Mouse (Mus musculus) kidney, adult 9 months (tissue): ENCODE results near the gene Pithd1.
A peak's percentile ranks its signal among the peaks of the same experiment; 100 is the strongest.
"Not testable (repeated sequence)": the region's sequence is repeated elsewhere in the genome, so short reads cannot be mapped to it uniquely, and the experiment has no call there.

Experiments used
- DNase-seq: peaks from one replicate; pipeline ENCODE4 v3.0.0; 2022

The Pithd1 gene

DNA sequence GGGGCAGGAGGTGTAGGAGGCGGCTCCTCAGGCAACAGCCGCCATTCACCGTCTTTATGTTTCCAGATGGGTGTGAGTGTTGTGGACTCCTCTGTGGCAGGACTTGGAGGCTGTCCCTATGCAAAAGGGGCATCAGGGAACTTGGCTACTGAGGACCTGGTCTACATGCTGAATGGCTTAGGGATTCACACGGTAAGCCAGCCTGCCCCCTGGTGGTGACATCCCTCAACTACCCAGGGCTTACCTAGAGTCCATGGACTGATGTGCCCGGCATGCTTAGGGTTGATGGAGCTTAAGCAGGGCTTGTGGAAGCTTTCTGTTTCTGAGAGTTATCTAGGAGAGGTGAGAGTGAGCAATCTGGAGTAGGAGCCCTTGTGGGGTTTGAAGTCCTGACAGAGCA, 26.3 kb downstream of the Pithd1 start:
- peak; percentile 89 for DNase-seq

DNA sequence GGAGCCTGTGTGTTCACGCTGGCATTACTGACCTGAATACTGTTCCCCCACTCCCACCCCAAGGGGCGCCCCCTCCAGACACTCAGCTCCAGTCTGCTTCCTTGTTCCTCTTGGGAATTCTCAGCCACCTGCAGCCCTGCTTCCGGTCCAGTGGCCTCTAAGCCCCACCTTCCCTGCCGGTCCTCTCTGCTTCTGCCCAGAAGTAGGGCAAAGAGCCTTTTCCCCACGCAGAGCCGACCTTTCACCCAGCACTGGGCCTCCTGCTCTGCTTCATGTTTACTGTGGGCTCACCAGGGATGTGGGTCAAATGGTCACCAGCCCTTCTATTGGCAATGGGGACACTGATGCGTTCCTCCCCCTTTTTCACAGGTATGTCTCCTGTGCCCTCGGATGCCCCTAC, 28.7 kb downstream of the Pithd1 start:
- peak; percentile 91 for DNase-seq

DNA sequence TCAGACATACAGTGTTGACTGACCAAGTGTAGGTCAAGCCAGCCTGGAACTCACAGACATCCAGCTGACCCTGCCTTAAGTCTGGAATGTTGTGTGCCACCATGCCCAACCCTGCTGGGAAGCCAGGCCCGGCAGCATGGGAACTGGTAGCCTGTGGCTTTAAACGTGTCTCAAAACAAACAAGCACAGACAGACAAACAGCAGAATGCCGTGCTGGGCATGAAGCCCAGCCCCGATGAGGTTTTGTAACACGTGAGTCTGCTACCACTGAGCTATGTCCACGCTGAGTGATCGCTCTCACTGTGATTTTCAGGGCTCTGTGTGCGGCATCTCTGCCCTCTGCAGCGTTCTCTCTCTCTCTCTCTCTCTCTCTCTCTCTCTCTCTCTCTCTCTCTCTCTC, 31.2 kb downstream of the Pithd1 start:
- DNase-seq, result no peak

DNA sequence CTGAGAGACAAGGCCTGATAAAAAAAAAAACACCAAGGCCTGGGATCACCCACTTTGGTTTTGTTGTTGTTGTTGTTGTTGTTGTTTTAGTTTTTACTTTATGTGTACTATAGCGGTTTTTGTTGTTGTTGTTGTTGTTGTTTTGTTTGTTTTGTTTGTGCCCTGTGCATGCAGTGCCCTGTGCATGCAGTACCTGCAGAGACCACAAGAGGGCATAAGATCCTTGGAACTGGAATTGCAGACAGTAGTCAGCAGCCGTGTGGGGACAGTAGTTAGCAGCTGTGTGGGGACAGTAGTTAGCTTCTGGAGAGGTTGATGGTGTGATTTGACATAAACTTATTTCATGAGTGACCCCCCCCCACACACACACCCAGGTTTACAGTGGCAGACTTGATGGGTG, 32.8 kb downstream of the Pithd1 start:
- peak; percentile 82 for DNase-seq

DNA sequence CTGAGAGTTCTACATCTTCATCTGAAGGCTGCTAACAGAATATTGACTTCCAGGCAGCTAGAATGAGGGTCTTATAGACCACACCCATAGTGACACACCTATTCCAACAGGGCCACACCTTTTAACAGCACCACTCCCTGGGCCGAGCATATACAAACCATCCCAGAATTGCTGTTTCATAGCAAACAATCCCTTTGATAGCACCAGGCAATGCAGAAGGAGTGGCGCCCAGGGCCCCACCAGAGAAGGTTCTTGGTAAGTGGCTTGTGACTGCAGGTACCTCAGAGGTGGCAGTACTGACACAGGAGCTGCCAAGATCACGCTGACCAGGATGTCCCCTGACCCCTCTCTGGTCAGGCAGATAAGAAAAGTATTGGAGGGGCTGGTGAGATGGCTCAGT, 33.9 kb downstream of the Pithd1 start:
- no peak for DNase-seq

DNA sequence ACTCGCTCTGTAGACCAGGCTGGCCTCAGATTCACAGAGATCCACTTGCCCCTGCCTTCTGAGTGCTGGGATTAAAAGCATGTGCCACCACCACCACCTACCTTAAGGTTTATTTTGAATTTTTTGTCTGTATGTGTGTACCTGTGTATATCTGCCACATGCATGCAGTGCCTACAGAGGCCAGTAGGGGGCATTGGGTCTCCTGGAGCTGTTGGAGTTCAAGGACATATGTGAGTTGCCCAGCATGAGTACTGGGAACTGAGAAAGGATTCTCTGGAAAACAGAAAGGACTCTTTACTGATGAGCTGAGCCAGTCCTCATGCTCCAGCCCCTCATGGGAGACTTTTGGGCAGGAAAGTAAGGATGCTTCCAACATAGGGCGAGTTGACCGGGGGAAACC, 35.6 kb downstream of the Pithd1 start:
- DNase-seq, result no peak

DNA sequence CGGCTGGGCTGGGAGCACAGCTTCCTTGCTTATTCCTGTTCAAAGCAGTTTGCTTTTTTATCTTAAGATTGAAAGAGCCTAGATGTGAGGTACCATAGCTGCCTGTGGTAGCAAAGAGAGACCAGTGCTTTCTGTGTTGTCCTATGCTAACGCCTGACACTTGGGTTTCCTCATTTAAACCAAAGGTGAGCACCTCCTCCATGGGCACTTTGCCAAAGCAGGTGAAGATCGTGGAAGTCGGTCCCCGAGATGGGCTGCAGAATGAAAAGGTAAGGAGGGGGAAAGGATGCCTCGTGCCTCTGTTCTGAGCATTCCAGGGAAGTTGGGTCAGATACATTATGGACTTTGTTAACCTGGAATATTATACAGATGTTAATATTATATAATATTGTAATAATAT, 36.7 kb downstream of the Pithd1 start:
- no peak for DNase-seq

DNA sequence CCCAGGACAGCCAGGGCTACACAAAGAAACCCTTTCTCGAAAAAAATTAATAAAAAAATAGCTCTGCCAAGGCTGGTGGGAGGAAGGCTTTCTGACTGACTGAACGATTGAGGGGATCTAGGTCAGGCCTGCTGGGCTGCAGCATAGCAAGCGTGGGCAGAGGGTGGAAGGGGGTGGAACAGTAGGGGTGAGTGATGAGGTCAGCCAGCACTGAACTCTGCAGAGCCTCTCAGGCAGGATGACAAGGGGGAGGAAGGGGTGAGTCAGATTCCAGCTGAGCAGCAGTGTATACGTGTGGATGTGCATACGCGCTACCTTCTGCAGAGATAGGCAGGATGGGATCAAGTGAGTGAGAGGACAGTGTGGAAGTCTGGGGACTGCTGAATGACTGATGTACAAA, 37.2 kb downstream of the Pithd1 start:
- no peak for DNase-seq

DNA sequence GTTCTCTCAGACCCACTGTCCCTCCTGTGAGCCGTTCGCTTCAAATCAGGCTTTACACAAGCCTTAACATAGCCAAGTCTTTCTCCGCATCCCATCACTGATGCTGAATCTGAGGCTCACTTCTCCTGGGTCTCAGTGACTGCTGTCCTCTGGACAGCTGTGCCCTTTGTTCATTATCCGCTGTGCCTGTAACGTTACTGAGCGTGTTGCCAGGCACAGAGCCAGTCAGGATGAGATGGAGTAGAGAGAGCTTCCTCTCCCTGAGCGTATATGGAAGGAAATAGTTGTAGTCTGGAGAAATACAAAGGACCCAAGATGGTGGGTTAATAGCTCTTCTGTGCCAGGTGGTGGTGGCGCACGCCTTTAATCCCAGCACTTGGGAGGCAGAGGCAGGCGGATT, 37.6 kb downstream of the Pithd1 start:
- no peak for DNase-seq

DNA sequence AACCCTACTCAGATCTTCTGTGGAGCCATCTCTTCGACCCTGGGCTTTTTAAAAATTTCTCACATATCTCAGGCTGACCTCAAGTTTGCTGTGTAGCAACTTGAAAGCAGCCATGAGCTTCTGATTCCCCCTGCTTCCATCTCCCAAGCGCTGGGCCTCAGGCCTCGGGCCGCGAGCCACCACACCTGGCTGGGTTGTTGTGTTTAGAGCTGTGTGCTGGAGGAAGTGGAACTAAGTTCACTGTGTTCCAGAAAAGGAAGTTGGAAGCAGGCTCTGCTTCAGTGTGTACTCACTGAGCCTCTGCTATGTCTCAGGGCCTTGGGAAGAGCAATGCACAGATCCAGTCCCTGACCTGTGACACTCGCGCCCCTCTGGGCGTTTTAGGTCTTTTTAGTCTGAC, 38.9 kb downstream of the Pithd1 start:
- no peak for DNase-seq

DNA sequence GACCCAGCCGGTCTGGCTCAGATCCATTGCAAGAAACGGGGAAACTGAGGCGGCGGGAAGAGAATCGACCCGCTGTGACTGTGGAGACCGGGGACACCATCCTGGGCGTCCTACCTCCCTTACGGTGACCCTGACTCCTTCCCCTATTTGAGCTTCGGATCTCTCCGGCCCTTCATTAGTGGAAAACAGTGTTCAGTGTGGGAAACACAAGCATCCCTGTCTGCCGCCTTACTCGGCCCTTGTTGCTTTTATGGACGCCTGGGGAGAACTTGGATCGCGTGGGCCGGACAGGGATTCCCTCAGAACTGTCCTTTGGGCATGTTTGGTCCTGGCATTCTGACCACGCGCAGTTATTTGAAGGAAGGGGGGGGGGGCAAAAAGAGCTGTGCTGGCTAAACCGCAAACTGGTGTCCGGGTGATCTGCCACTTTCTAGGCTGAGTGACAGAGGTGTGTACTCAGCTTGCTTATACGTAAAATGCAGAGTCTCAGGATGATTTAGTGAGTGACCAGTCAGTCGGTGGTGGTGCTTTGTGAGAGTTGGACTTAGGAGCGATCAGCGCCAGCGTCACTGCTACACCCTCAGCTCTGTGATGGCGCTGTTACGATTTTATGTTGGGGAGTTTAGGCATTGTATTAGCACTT, 40.3 kb downstream of the Pithd1 start:
- DNase-seq, result no peak

DNA sequence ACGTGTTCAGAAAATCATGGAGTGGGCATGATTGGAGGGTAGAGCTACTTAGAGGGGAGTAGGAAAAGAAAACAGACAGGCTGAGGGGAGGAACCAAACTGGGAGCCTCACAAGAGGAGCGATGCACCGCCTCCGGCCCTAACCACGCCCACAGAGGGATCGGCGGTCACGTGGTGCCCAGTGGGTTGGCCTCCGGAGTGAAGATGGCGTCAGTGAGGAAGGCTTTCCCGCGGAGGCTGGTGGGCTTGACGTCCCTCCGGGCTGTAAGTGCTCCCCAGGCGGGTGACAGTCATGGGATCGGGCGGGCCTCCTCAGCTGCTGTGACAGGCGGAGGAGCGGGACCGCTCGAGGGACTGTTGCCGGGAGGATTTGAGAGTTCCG, 40.8 kb downstream of the Pithd1 start, which contains the start of gene Hmgcl:
Gene Hmgcl, plus strand, starts transcription at position 171 of the 381 bp plus-strand sequence.
- DNase-seq, result peak; percentile 97

DNA sequence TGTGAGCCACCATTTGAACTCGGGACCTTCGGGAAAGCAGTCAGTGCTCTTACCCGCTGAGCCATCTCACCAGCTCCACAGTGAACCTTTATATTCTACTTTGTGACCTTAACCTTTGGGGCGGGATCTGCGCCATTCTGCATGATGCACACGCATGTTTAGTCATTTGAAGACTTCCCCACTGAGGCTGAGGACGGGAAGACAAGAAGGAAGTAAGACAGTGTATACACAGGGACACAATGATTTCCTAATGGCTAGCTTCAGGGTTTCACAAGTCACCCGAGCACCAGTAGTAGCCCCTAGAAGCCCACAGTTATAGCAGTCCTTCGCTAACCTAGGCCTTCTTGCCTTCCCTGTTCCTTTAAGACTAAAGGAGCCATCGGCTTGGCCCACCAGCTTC, 41.4 kb downstream of the Pithd1 start:
- no peak for DNase-seq

DNA sequence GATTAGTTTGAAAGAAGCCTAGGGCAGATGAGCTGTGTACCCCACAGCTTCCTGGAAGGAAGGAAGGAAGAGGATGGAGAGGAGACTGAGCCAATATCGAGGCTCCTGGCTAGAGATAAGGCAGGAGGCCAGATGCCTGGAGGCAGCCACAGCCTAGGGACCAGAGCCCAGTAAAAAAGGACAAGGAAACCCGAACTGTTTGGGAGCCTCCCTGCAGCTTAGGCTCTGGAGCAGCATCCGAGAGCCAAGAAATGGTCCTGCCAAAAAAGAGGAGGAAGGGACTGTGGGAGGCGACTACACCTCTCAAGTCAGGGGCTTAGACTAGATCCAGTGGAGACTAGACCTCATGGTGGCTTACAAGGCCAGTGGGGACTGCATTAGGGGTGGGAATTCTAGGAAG, 43.7 kb downstream of the Pithd1 start:
- DNase-seq, result no peak

DNA sequence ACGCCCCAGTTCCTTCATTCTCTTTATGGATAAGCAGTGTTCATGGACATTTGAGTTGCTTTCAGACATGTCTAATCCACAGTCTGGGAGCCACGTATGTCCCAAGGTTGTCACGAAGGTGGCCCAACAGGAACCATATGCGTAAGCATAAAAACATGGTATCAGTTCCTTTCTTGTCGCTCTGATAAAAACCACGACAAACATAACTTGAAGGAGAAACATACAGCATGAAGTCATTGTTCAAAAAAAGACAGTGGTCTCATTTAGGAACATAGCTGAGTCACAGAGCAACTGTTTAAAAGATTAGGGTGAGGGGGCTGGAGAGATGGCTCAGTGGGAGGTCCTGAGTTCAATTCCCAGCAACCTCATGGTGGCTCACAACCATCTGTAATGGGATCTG, 44.9 kb downstream of the Pithd1 start:
- DNase-seq, result no peak

DNA sequence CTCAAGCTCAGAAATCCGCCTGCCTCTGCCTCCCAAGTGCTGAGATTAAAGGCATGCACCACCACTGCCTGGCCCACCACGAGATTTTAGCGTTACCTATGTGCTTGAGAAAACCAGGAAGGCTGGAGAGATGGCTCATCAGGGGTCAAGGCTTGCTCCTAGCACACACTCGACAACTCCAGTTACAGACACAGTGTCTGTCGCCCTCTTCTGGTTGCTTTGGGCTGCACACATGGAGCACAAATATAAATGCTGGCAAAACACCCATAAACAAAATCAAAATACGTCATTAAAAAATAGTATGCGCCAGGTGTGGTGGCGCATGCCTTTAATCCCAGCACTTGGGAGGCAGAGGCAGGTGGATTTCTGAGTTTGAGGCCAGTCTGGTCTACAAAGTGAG, 46.0 kb downstream of the Pithd1 start:
- not testable (repeated sequence) for DNase-seq

DNA sequence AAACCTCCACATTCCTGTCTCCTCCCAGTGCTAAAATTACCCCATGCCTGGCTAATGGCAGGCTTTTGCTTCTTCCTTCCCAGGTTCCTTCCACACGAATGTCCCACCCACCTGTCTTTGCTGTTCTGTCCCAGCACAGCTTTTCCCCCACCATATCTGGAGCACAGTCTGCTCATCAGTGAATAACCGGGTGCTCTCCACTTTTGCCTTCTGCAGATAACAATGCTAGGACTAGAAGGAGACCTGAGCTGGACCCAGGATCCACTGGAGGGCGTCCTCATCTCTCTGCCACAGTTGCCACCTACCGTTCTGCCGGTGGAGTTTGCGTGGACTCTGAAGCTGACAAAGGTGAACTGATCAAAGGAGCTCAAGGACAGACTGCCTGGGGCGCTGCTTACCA, 48.2 kb downstream of the Pithd1 start:
- no peak for DNase-seq

DNA sequence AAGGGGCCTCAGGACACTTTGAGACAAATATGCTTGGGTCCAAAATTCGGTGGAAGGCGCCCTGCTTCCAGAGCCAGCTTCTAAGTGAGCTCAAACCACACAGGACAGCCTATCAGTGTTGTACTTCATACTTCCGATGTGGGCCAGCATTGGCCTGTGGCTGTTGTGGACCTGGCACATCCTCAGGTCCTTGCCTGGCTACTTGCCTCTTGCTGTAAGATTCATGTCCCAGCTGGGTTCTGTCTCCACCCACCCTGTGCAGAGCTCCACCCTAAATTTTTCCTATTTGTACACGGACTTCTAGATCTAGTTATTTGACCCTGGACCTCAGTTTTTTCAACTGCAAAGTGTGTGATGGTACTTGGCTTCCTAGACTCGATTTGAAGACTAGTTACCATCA, 51.6 kb downstream of the Pithd1 start:
- DNase-seq, result no peak

DNA sequence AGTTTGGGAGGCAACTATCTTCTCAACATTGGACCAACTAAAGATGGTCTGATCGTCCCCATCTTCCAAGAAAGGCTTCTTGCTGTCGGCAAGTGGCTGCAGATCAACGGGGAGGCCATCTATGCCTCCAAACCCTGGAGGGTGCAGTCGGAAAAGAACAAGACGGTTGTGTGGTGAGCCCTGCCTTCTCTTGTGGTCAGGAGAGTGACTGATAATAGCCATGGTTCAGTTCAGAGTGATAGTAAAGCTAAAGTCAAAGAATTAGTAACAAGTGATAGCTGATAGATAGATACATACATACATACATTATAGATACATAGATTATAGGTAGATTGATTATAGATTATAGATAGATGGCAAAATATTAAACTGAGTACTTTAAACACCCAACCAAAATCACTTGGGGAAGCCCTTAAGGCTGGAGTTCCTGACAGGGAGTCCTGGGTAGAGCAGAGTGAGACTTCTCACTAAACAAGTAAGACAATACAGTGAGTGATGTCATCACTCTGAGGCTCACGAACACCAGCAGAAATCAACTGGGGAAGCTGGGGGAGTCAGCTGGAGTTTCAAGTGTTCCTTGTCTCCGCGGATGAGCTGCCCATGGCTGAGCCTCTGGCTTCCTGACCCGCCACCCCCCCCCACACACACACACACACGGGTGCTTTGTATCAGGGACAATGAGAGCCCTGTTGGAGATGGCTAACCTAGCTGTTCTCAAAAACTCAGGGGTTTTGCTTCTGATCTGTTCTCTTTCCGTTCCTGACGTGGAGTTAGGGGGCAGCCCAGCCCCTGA, 52.2 kb downstream of the Pithd1 start:
- DNase-seq, result no peak

DNA sequence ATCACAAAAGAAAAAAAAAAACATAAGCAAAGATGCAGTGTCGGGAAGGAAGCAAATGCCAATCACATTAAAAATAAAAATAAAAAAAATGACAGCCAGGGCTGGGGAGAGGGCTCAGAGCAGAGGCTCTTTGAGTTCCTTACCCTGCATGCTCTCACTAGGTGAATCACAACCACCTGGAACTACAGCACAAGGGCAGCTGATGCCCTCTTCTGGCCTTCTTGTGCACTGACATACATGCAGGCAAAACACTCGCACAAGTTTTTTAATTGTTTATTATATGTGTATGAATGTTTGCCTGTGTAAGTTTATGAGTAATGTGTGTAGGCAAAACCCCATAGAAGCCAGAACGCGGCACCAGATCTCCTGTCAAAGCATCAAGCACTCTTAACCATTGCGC, 55.2 kb downstream of the Pithd1 start:
- DNase-seq, result peak; percentile 54

DNA sequence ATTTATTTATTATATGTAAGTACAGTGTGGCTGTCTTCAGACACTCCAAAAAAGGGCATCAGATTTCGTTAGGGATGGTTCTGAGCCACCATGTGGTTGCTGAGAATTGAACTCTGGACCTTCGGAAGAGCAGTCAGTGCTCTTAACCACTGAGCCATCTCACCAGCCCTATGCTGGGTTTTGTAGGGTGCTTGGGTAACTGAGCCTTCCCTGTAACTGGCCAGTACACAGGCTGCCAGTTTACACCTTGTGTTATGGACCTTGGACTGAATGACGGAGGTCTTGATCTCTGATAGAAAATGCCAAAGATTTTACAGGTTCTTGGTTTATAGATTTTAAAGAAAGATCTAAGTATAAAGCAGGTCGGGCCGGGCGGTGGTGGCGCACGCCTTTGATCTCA, 56.8 kb downstream of the Pithd1 start:
- DNase-seq, result peak; percentile 63

DNA sequence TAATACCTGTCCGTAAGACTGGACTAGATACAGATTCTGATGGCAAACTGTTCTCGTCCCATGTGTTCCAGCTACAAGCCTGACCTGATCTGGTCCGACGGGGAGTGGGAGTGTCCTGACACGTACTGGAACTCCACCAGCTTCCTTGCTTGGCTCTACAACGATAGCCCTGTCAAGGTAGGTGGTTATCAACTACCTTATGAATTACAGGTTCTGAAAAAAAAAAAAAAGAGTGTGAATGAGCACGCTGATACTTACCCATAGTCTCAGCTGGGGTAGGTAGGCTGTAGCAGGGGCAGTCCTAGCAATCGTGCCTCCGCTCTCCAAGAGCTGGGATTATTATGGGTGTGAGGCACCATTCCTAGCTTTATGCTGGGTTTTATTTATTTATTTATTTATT, 57.2 kb downstream of the Pithd1 start:
- no peak for DNase-seq

DNA sequence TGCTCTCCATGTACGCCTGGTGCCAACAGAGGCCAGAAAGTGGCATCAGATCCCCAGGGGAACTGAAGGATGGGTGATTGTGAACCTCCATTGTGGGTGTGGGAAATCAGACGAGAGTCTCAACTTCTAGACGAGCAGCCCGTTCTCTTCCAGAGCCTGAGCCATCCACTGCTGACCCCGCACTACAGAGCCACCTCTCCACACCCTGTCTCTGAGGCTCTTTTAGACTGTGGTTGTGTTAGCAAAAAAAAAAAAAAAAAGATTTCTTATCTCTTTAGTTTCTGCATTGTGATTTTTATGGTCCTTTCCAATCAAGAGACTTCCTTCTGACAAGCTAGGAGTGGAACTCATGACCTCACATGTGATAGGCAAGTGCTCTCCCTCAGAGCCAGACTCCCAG, 57.7 kb downstream of the Pithd1 start:
- DNase-seq, result no peak

DNA sequence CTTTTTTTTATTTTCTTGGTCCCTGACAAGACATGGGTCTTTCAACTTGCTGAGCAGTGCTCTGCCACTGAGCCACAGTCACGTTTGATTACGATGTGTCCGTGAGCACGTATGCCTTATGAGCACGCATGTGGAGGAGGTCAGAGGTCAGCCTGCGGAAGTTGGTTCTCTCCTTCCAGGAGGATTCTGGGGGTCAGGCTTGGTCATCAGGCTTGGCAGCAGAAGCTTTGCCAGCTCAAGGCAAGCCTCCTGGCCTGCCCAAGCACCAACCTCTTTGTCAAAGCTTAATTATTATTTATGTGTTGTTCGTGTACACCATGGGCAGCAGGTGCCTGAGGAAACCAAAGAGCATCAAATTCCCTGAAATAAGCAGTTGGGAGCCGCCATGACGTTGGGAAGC, 58.7 kb downstream of the Pithd1 start:
- DNase-seq, result peak; percentile 59

DNA sequence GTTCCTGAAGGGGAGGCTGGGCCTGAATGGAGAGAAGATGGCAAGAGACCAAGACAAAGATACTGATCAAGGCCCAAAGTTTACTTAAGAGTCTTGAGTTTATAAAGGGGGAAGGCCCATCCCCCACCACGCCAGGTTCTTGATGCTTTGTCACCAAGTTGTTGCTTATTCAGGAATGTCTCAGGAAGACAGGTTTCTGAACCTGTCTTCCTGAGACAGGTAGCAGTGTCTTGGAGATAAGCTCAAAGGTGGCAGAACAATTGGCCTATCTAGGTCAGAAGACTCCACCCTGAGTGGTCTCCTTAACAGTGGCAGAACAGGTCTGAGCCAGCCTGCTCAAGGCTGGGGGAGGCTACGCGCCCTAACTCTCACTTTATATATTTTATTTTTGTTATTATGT, 60.2 kb downstream of the Pithd1 start:
- DNase-seq, result no peak
